Comparison of ENCODE assay signal across 14 mouse cellular contexts in the genomic region with DNA sequence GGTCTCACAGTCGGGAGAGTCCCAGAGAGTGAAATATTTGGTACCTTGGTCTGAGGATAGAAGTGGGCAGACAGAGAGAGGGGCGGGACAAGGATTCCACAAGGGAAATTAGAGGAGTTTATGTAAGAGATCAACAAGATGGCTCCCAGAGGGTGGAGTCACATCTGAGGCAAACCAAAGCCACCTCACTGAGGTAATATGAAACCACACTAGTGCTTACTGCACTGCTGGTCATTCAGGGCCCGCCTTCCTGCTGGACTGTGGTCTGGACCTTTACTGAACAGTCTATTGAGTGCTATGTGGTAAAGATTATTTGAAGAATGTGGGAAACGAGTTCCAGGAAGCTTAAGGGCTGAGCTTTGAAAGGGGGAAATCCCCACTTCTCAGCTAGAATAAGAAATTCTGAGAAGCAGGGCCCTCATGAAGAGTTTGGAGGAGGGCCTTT. TPM values are rescaled to one million over a fixed set of nuclear protein-coding genes. Genes with fewer than 3 reads are reported as not detected.
DNase-seq lines count a peak whose midpoint lies in the region; ATAC-seq lines count a peak whose summit lies in the region.
"Had no signal": no experiment of that assay in that cellular context is flagged by ENCODE, and none has a peak within 500 bp of the region (broad histone marks: within the 10 kb centered on the region; RNA-seq: fewer than 3 reads in every experiment).

No protein-coding gene starts in this region.

- H3K27ac ChIP-seq in kidney, embryonic 15.5 days = no peak overlapping the region
- H3K27ac ChIP-seq: hindbrain, postnatal 0 days; liver, embryonic 15.5 days had no signal

- no peaks in the 10 kb centered on the region for H3K9me3 ChIP-seq in kidney, embryonic 15.5 days (replicated peaks)
- H3K9me3 ChIP-seq: liver, embryonic 15.5 days had no signal

- H3K9ac ChIP-seq in kidney, embryonic 15.5 days = no peak overlapping the region
- H3K9ac ChIP-seq: liver, embryonic 15.5 days had no signal

- 53% methylated on average over 4 of the region's 4 CpGs for WGBS in kidney, embryonic 15.5 days

- H3K4me2 ChIP-seq in kidney, embryonic 15.5 days = no peak overlapping the region
- H3K4me2 ChIP-seq: liver, embryonic 15.5 days had no signal

- H3K4me1 ChIP-seq in kidney, embryonic 15.5 days = no peaks in the 10 kb centered on the region
- H3K4me1 ChIP-seq: liver, embryonic 15.5 days had no signal

- H3K27me3 ChIP-seq in kidney, embryonic 15.5 days = no peaks in the 10 kb centered on the region

- no peak overlapping the region for H3K4me3 ChIP-seq in kidney, embryonic 15.5 days (replicated peaks)
- H3K4me3 ChIP-seq: liver, embryonic 15.5 days had no signal

- ATAC-seq in kidney, embryonic 15.5 days (replicated peaks; ENCODE audit: low FRiP score) = no peak
- no peak for ATAC-seq in cerebellum, adult (ENCODE audit: insufficient number of reproducible peaks, low FRiP score, low TSS enrichment)
- ATAC-seq: hindbrain, postnatal 0 days had no signal

- H3K36me3 ChIP-seq in kidney, embryonic 15.5 days = no peaks in the 10 kb centered on the region
- H3K36me3 ChIP-seq: liver, embryonic 15.5 days had no signal

- peak; percentile 24 to 56 for DNase-seq in kidney, adult 8-10 months
- peak; percentile 20 for DNase-seq in embryo, embryonic 9.5 days (ENCODE audit: extremely low spot score)
- DNase-seq in lung, adult 18-20 months = peak; percentile 71 to 81
- DNase-seq in urinary bladder, postnatal 25 days (ENCODE audit: low spot score) = no peak
- DNase-seq in cerebellum, postnatal 14 days = no peak
- DNase-seq in spleen, postnatal 4 days (ENCODE audit: low spot score in 2 of 2) = no peak
- DNase-seq: adrenal gland, postnatal 25 days; cerebellum, adult 18-20 months; thymus, postnatal 14 days had no signal

RNA-seq across cellular contexts. Expression of a gene that starts 17.9 kb away (rescaled TPM):
- polyA plus RNA-seq in kidney, embryonic 15.5 days (2015; fragmentation: Nextera tagmentation; extraction: Ambion mirVana) = 11.2 and 11.3 TPM in 2 replicates
- polyA plus RNA-seq: heart, embryonic 14.5 days had no signal

Comparison
In these comparisons a context has a peak if more than half of its experiments do, and no peak if none do; other contexts are left out.
1. DNase-seq: peak in kidney, adult 8-10 months (2 of 2), embryo, embryonic 9.5 days (single experiment) and lung, adult 18-20 months (2 of 2); none in urinary bladder, postnatal 25 days (single experiment), cerebellum, postnatal 14 days (0 of 2) and spleen, postnatal 4 days (0 of 2).